In the genomic region with DNA sequence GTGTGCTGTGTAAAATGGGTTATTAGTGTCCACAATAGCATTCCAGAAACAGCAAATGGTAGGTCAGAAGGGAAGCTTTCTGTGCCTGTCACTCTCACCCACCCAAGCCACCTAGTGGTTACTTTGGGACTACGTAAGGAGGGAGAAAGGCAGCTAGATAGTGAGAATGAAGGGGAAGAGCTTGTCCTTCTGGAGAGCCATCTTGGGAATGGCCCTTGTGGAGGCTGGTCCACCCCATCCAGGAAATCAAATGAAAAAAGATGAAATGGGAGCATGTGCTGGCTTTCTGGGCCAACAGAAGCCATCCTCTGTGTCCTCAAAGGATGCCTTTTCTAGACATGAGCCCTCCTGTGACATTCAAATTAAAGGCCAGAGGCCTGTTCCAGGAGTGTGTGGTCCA, we compare ENCODE assay signal across 8 mouse cellular contexts. TPM values are rescaled to one million over a fixed set of nuclear protein-coding genes. Genes with fewer than 3 reads are reported as not detected.
A peak's percentile ranks its signal among the peaks of the same experiment; 100 is the strongest.
DNase-seq lines count a peak whose midpoint lies in the region; ATAC-seq and TF ChIP-seq lines count a peak whose summit lies in the region.

No protein-coding gene starts in this region.

- H3K9ac ChIP-seq in liver, embryonic 16.5 days (ENCODE audit: low read depth, low read length): peak overlapping the region; percentile 84

- no peaks in the 10 kb centered on the region for H3K9me3 ChIP-seq in liver, embryonic 16.5 days (replicated peaks; ENCODE audit: control insufficient read depth, low read length)

- no peak for TF ChIP-seq POLR2A in olfactory bulb, adult 2 months (IDR thresholded peaks at IDR 0.05; ENCODE audit: insufficient read depth, low read depth, low read length)

- intact Hi-C loops in left cerebral cortex, postnatal 25 days (cut with DNase I): loop anchor here (5.0 kb wide), 1 partner anchor 88 kb away; the partner anchor contains the start of gene Fam207a

- H3K4me1 ChIP-seq in liver, embryonic 16.5 days (ENCODE audit: control insufficient read depth, low read depth, low read length): peaks cover 26% of the 10 kb centered on the region
- peaks cover 25% of the 10 kb centered on the region for H3K4me1 ChIP-seq in olfactory bulb, adult 2 months (ENCODE audit: control insufficient read depth, insufficient read depth, low read length)

- peak; percentile 72 for TF ChIP-seq CTCF in layer of hippocampus, adult 2 months (conservative IDR thresholded peaks at IDR 0.05)
- TF ChIP-seq CTCF in olfactory bulb, adult 2 months (IDR thresholded peaks at IDR 0.05; ENCODE audit: insufficient read depth, low read depth, low read length): no peak

- peak overlapping the region; percentile 63; the same call in 1 of the 2 replicates for H3K4me3 ChIP-seq in layer of hippocampus, adult 2 months
- peak overlapping the region; percentile 81 for H3K4me3 ChIP-seq in liver, embryonic 16.5 days (ENCODE audit: low read depth, low read length)
- H3K4me3 ChIP-seq in olfactory bulb, adult 2 months (ENCODE audit: insufficient read depth, low read depth, low read length): no peak overlapping the region

- peaks cover 2% of the 10 kb centered on the region; the same call in 1 of the 2 replicates for H3K36me3 ChIP-seq in liver, embryonic 16.5 days (ENCODE audit: control insufficient read depth, insufficient read depth)

- no peak; the same call in 1 of the 2 replicates for ATAC-seq in liver, embryonic 16.5 days (ENCODE audit: low read depth)
- no peak for ATAC-seq in cerebellum, adult (ENCODE audit: insufficient number of reproducible peaks, low FRiP score, low TSS enrichment)

- DNase-seq in layer of hippocampus, adult 2 months (ENCODE audit: low spot score in 2 of 2): no peak
- no peak for DNase-seq in layer of hippocampus, postnatal 25 days (ENCODE audit: extremely low spot score in 1 of 2, low spot score in 1 of 2)
- DNase-seq in embryo, embryonic 11 days: peak; percentile 63
- DNase-seq in heart, postnatal 4 days: peak; percentile 38
- no peak for DNase-seq in left cerebral cortex, postnatal 25 days (ENCODE audit: low spot score in 2 of 2)

- no peaks in the 10 kb centered on the region for H3K27me3 ChIP-seq in liver, embryonic 16.5 days (ENCODE audit: control insufficient read depth, insufficient read depth, low read depth, low read length)

- H3K27ac ChIP-seq in layer of hippocampus, adult 2 months: peak overlapping the region; percentile 99
- peak overlapping the region; percentile 96 for H3K27ac ChIP-seq in liver, embryonic 16.5 days (ENCODE audit: low read length)
- H3K27ac ChIP-seq in olfactory bulb, adult 2 months (ENCODE audit: insufficient read depth, low read depth, low read length): peak overlapping the region; percentile 88

- 18% methylated on average over 1 of the region's 1 CpGs for WGBS in liver, embryonic 16.5 days (ENCODE audit: insufficient replicate concordance)
- WGBS in olfactory bulb, adult 2 months: 0% methylated on average over 1 of the region's 1 CpGs

- H3K4me2 ChIP-seq in liver, embryonic 16.5 days (ENCODE audit: low read depth, low read length): peak overlapping the region; percentile 98

RNA-seq across cellular contexts. Expression of gene Sumo3, which starts 0.5 kb away (rescaled TPM):
- total RNA-seq in layer of hippocampus, adult 2 months (2021): 100 to 1,000 TPM; 131 to 138 TPM
- total RNA-seq in layer of hippocampus, postnatal 25 days (2021): 100 to 1,000 TPM; 116 to 128 TPM
- total RNA-seq in heart, postnatal 4 days (2021): 10 to 100 TPM; 90.9 to 97.9 TPM
- polyA plus RNA-seq in liver, embryonic 16.5 days (2015; fragmentation: Nextera tagmentation; extraction: Ambion mirVana): 82.3 and 92.2 TPM in 2 replicates
- 414 TPM in 1 of 2 replicates, not detected in the other for polyA plus RNA-seq in olfactory bulb, adult 2 months (2012; ENCODE audit: insufficient read depth, insufficient read length, low replicate concordance, missing spikeins)
- 100 to 1,000 TPM; 133 to 140 TPM for total RNA-seq in left cerebral cortex, postnatal 25 days (2021)

RNA-seq across cellular contexts. Expression of gene Gm49325, which starts 0.6 kb away (rescaled TPM):
- 10 to 100 TPM; 18.3 to 27.0 TPM for total RNA-seq in layer of hippocampus, adult 2 months (2021)
- total RNA-seq in layer of hippocampus, postnatal 25 days (2021): 10 to 100 TPM; 29.0 to 29.8 TPM
- total RNA-seq in heart, postnatal 4 days (2021): 10 to 100 TPM; 15.9 to 20.8 TPM
- polyA plus RNA-seq in liver, embryonic 16.5 days (2015; fragmentation: Nextera tagmentation; extraction: Ambion mirVana): 0.61 TPM in 1 of 2 replicates, not detected in the other
- not detected in 2 replicates for polyA plus RNA-seq in olfactory bulb, adult 2 months (2012; ENCODE audit: insufficient read depth, insufficient read length, low replicate concordance, missing spikeins)
- total RNA-seq in left cerebral cortex, postnatal 25 days (2021): 10 to 100 TPM; 14.2 to 16.3 TPM

RNA-seq across cellular contexts. Expression of gene Ube2g2, which starts 16.7 kb away (rescaled TPM):
- total RNA-seq in layer of hippocampus, adult 2 months (2021): 10 to 100 TPM; 81.6 to 95.4 TPM
- total RNA-seq in layer of hippocampus, postnatal 25 days (2021): 10 to 100 TPM; 69.8 to 88.4 TPM
- total RNA-seq in heart, postnatal 4 days (2021): 10 to 100 TPM; 56.1 to 63.8 TPM
- polyA plus RNA-seq in liver, embryonic 16.5 days (2015; fragmentation: Nextera tagmentation; extraction: Ambion mirVana): 43.7 and 46.3 TPM in 2 replicates
- not detected in 2 replicates for polyA plus RNA-seq in olfactory bulb, adult 2 months (2012; ENCODE audit: insufficient read depth, insufficient read length, low replicate concordance, missing spikeins)
- total RNA-seq in left cerebral cortex, postnatal 25 days (2021): 10 to 100 TPM; 43.7 to 51.3 TPM

RNA-seq across cellular contexts. Expression of gene Pttg1ip, which starts 23.8 kb away (rescaled TPM):
- total RNA-seq in layer of hippocampus, adult 2 months (2021): 10 to 100 TPM; 76.9 to 77.5 TPM
- total RNA-seq in layer of hippocampus, postnatal 25 days (2021): 10 to 100 TPM; 68.2 to 69.4 TPM
- total RNA-seq in heart, postnatal 4 days (2021): 100 to 1,000 TPM; 113 to 119 TPM
- 87.3 and 94.5 TPM in 2 replicates for polyA plus RNA-seq in liver, embryonic 16.5 days (2015; fragmentation: Nextera tagmentation; extraction: Ambion mirVana)
- not detected in 2 replicates for polyA plus RNA-seq in olfactory bulb, adult 2 months (2012; ENCODE audit: insufficient read depth, insufficient read length, low replicate concordance, missing spikeins)
- total RNA-seq in left cerebral cortex, postnatal 25 days (2021): 10 to 100 TPM; 71.0 to 87.6 TPM

Comparison
In these comparisons a context has a peak if more than half of its experiments do, and no peak if none do; other contexts are left out.
1. DNase-seq: peak in embryo, embryonic 11 days (single experiment) and heart, postnatal 4 days (single experiment); none in layer of hippocampus, adult 2 months (0 of 2), layer of hippocampus, postnatal 25 days (0 of 2) and left cerebral cortex, postnatal 25 days (0 of 2).
2. Peak in every context shown above with its lines, with median percentiles within 50 percentile points of each other: H3K27ac ChIP-seq.